Mouse (Mus musculus): ENCODE measurements at regions not wholly inside any gene's neighbourhood (a gene's known extent, or its start where the extent isn't known, plus 50 kb on each side); places are given as distances from the start of the nearest gene placed in this dataset.

GRCm38 (mm10) chrX:11924639-11925302 lies 235.4 kb downstream of the Bcor start:
- no peak overlapping the region for H3K4me3 ChIP-seq
- no peak overlapping the region for H3K27ac ChIP-seq
- no peak for TF ChIP-seq CTCF (IDR thresholded peaks at IDR 0.05)
- intact Hi-C loops (cut with DNase I) = no loop called here
- DNase-seq (ENCODE audit: extremely low spot score in 1 of 2, low spot score in 2 of 2) = no peak

- no peak for TF ChIP-seq CTCF (IDR thresholded peaks at IDR 0.05)
- Histone ChIP-seq H3K4me3 (no peak overlapping the region), H3K27ac (no peak overlapping the region)
- intact Hi-C loops (cut with DNase I) = no loop called here
- DNase-seq (ENCODE audit: extremely low spot score in 1 of 2, low spot score in 2 of 2) = no peak
Measured at GRCm38 (mm10) chrX:11926868-11927535, 233.2 kb downstream of the Bcor start.

- intact Hi-C loops (cut with DNase I) = no loop called here
- no peak for TF ChIP-seq CTCF (IDR thresholded peaks at IDR 0.05)
- no peak for DNase-seq (ENCODE audit: extremely low spot score in 1 of 2, low spot score in 2 of 2)
Measured at GRCm38 (mm10) chrX:11929448-11929847, 230.7 kb downstream of the Bcor start.

GRCm38 (mm10) chrX:11931432-11931831 lies 228.7 kb downstream of the Bcor start:
- no peak for DNase-seq (ENCODE audit: extremely low spot score in 1 of 2, low spot score in 2 of 2)
- TF ChIP-seq CTCF (IDR thresholded peaks at IDR 0.05) = no peak
- intact Hi-C loops (cut with DNase I) = no loop called here
- no peak overlapping the region for H3K27ac ChIP-seq
- H3K4me3 ChIP-seq = no peak overlapping the region

More at GRCm38 (mm10) chrX:11929448-11929847, 230.7 kb downstream of the Bcor start:
- Histone ChIP-seq H3K4me3 (no peak overlapping the region), H3K27ac (no peak overlapping the region)

GRCm38 (mm10) chrX:11935337-11935736 lies 224.8 kb downstream of the Bcor start:
- DNase-seq (ENCODE audit: extremely low spot score in 1 of 2, low spot score in 2 of 2) = peak; percentile 15 to 24
- H3K27ac ChIP-seq = no peak overlapping the region
- H3K4me3 ChIP-seq = no peak overlapping the region
- intact Hi-C loops (cut with DNase I) = no loop called here
- TF ChIP-seq CTCF (IDR thresholded peaks at IDR 0.05) = no peak

GRCm38 (mm10) chrX:11940246-11940645 lies 219.9 kb downstream of the Bcor start:
- H3K4me3 ChIP-seq = no peak overlapping the region
- no peak for DNase-seq (ENCODE audit: extremely low spot score in 1 of 2, low spot score in 2 of 2)
- TF ChIP-seq CTCF (IDR thresholded peaks at IDR 0.05) = no peak
- no peak overlapping the region for H3K27ac ChIP-seq
- intact Hi-C loops (cut with DNase I) = no loop called here

- H3K4me3 ChIP-seq = no peak overlapping the region
- TF ChIP-seq CTCF (IDR thresholded peaks at IDR 0.05) = no peak
- intact Hi-C loops (cut with DNase I) = no loop called here
- no peak for DNase-seq (ENCODE audit: extremely low spot score in 1 of 2, low spot score in 2 of 2)
- H3K27ac ChIP-seq = no peak overlapping the region
Measured at GRCm38 (mm10) chrX:11943367-11943766, 216.8 kb downstream of the Bcor start.

- H3K27ac ChIP-seq = no peak overlapping the region
- no peak for DNase-seq (ENCODE audit: extremely low spot score in 1 of 2, low spot score in 2 of 2)
- no peak for TF ChIP-seq CTCF (IDR thresholded peaks at IDR 0.05)
- no peak overlapping the region for H3K4me3 ChIP-seq
- intact Hi-C loops (cut with DNase I) = no loop called here
Measured at GRCm38 (mm10) chrX:11944574-11944973, 215.6 kb downstream of the Bcor start.

GRCm38 (mm10) chrX:11945280-11945679 lies 214.9 kb downstream of the Bcor start:
- no peak for DNase-seq (ENCODE audit: extremely low spot score in 1 of 2, low spot score in 2 of 2)
- intact Hi-C loops (cut with DNase I) = no loop called here
- no peak for TF ChIP-seq CTCF (IDR thresholded peaks at IDR 0.05)
- no peak overlapping the region for H3K4me3 ChIP-seq
- no peak overlapping the region for H3K27ac ChIP-seq

- H3K27ac ChIP-seq = no peak overlapping the region
- no peak overlapping the region for H3K4me3 ChIP-seq
- TF ChIP-seq CTCF (IDR thresholded peaks at IDR 0.05) = no peak
- intact Hi-C loops (cut with DNase I) = no loop called here
- no peak for DNase-seq (ENCODE audit: extremely low spot score in 1 of 2, low spot score in 2 of 2)
Measured at GRCm38 (mm10) chrX:11952193-11952592, 208.0 kb downstream of the Bcor start.

- H3K27ac ChIP-seq = no peak overlapping the region
- no peak for DNase-seq (ENCODE audit: extremely low spot score in 1 of 2, low spot score in 2 of 2)
- H3K4me3 ChIP-seq = no peak overlapping the region
- no peak for TF ChIP-seq CTCF (IDR thresholded peaks at IDR 0.05)
- intact Hi-C loops (cut with DNase I) = no loop called here
Measured at GRCm38 (mm10) chrX:11956194-11956593, 204.0 kb downstream of the Bcor start.

- no peak overlapping the region for H3K4me3 ChIP-seq
- intact Hi-C loops (cut with DNase I) = no loop called here
- H3K27ac ChIP-seq = no peak overlapping the region
- DNase-seq (ENCODE audit: extremely low spot score in 1 of 2, low spot score in 2 of 2) = no peak
- TF ChIP-seq CTCF (IDR thresholded peaks at IDR 0.05) = no peak
Measured at GRCm38 (mm10) chrX:11957011-11957410, 203.1 kb downstream of the Bcor start.
